Mouse (Mus musculus): ENCODE measurements at regions not wholly inside any gene's neighbourhood (a gene's known extent, or its start where the extent isn't known, plus 50 kb on each side); places are given as distances from the start of the nearest gene placed in this dataset.
"Not testable (repeated sequence)": the region's sequence is repeated elsewhere in the genome, so short reads cannot be mapped to it uniquely, and the experiment has no call there.

DNA sequence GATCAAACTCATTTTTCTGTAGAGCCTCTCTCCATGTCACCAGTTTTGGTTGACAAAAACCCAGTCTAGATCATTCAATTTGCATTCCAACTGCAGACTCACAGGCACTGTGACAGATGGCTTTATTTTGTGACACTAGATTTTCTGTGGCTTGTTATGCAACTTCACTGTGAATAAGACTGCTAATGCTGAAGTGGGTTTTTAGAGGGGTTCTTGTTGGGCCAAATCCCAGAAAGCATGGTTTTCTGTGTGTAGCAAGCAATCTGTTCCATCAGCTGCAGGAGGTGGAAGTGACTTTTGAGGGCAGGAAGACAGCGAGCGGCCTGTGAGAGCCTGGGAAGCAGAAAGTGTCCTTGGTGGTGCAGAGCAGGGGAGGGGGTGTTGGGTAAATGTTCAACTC is 102.0 kb upstream of the Zfp746 start:
- TF ChIP-seq CTCF (IDR thresholded peaks at IDR 0.05; ENCODE audit: low read depth, low read length); TAL1 (conservative IDR thresholded peaks at IDR 0.05; ENCODE audit: low read depth, low read length); GATA1 (IDR thresholded peaks at IDR 0.05; ENCODE audit: borderline replicate concordance, low read length); GATA2 (IDR thresholded peaks at IDR 0.05; ENCODE audit: borderline replicate concordance, low read depth, low read length): not testable (repeated sequence)
